Mouse (Mus musculus) lung, embryonic 15.5 days (tissue): Measurements from ENCODE around the gene Tmtc4. TPM values are rescaled to one million over a fixed set of nuclear protein-coding genes. Genes with fewer than 3 reads are reported as not detected.

Experiments
- ATAC-seq: fragments of 200-750 bp; cut with Nextera tagmentation; 2 replicates; pipeline ENCODE4 v1.8.0; 2017; ENCODE audit warnings: moderate number of reproducible peaks, borderline replicate concordance; ENCODE audit not compliant: low FRiP score, low TSS enrichment; ENCODE audit errors: extremely low read depth
- H3K27ac ChIP-seq: fragments of 300-500 bp; sonication (generic); 2 replicates; pipeline ENCODE4 v1.5.1; 2015; ENCODE audit warnings: moderate library complexity, mild to moderate bottlenecking, inconsistent platforms
- H3K27me3 ChIP-seq: fragments of 300-500 bp; sonication (generic); 2 replicates; pipeline ENCODE4 v1.6.1; 2015; ENCODE audit warnings: inconsistent platforms
- H3K36me3 ChIP-seq: fragments of 300-500 bp; sonication (generic); 2 replicates; pipeline ENCODE4 v1.6.1; 2015; ENCODE audit warnings: inconsistent platforms
- H3K4me1 ChIP-seq: fragments of 300-500 bp; sonication (generic); 2 replicates; pipeline ENCODE4 v1.6.1; 2015; ENCODE audit warnings: inconsistent platforms
- H3K4me2 ChIP-seq: fragments of 300-500 bp; sonication (generic); 2 replicates; pipeline ENCODE4 v1.6.1; 2015; ENCODE audit warnings: inconsistent platforms, mild to moderate bottlenecking, moderate library complexity
- H3K4me3 ChIP-seq: fragments of 300-500 bp; sonication (generic); 2 replicates; pipeline ENCODE4 v1.5.1; 2015; ENCODE audit warnings: mild to moderate bottlenecking, inconsistent platforms
- H3K9ac ChIP-seq: fragments of 300-500 bp; sonication (generic); 2 replicates; pipeline ENCODE4 v1.6.1; 2015; ENCODE audit warnings: inconsistent platforms
- H3K9me3 ChIP-seq: fragments of 300-500 bp; sonication (generic); 2 replicates; pipeline ENCODE4 v1.6.1; 2016; ENCODE audit warnings: inconsistent platforms
- WGBS: fragments of 180-500 bp; shearing (Covaris S2); methylation state at CpG from one replicate; pipeline ENCODE4 v1.1.7; 2015; 5-methylcytosine and 5-hydroxymethylcytosine counted together
- polyA plus RNA-seq: library from polyadenylated mRNA; unstranded; fragments of >200 nt; fragmentation: Nextera tagmentation; extraction: Ambion mirVana; gene quantifications from 2 replicates; pipeline ENCODE4 v1.2.1, GENCODE M21; 2015

The Tmtc4 gene
- polyA plus RNA-seq, 1 experiment from 2014 or later = 17.3 TPM

DNA sequence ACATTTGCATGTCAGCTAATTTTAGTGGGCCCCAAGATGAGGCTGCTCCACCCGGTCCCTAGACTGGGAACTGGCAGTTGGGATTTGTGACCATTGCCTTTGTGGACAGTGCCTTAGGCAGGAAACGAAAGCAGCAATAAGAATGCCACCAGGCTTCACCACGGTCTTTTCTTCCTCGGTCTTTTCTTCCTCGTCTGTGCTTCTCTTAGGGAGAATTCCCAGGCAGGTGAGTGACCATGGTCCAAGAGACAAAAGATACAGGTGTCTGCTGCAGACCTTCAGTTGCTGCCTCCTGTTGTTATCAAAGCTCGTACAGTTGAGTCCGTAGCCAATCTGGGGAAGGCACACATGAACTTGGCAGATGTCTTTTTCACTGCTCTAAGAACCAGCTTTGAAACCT is 103.5 kb downstream of the Tmtc4 start:
- H3K9ac ChIP-seq = no peak overlapping the region
- ATAC-seq = no peak
- 80% methylated on average over 7 of the region's 7 CpGs for WGBS

DNA sequence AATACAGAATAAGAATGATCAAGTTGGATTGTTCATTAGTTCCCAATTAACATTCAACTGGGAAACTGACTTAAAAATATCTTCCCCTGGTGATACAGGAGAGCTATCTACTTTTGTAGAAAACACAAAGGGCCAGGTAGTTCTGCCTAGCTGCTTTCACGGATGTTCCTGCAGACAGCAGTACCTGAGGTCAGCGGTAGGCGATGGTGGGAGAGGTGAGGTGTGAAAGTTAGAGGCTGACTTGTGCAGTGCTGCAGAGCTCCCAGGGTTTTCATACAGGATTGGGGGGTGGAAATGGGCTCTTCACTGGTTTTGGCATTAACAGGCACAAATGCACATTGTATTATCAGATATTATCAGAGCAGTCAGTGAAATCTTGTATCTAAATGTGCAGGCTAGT is 106.0 kb downstream of the Tmtc4 start:
- no peaks in the 10 kb centered on the region for H3K36me3 ChIP-seq
- 74% methylated on average over 3 of the region's 3 CpGs for WGBS
- no peak for ATAC-seq
- H3K27me3 ChIP-seq = no peaks in the 10 kb centered on the region
- no peaks in the 10 kb centered on the region for H3K4me1 ChIP-seq
- H3K9ac ChIP-seq = no peak overlapping the region
- no peak overlapping the region for H3K27ac ChIP-seq
- H3K4me3 ChIP-seq = no peak overlapping the region
- H3K4me2 ChIP-seq = no peak overlapping the region
- no peaks in the 10 kb centered on the region for H3K9me3 ChIP-seq

More for the DNA sequence above, 103.5 kb downstream of the Tmtc4 start:
- Histone ChIP-seq H3K4me2 (no peak overlapping the region), H3K4me1 (no peaks in the 10 kb centered on the region), H3K9me3 (no peaks in the 10 kb centered on the region), H3K27ac (no peak overlapping the region), H3K27me3 (no peaks in the 10 kb centered on the region), H3K4me3 (no peak overlapping the region), H3K36me3 (no peaks in the 10 kb centered on the region)

DNA sequence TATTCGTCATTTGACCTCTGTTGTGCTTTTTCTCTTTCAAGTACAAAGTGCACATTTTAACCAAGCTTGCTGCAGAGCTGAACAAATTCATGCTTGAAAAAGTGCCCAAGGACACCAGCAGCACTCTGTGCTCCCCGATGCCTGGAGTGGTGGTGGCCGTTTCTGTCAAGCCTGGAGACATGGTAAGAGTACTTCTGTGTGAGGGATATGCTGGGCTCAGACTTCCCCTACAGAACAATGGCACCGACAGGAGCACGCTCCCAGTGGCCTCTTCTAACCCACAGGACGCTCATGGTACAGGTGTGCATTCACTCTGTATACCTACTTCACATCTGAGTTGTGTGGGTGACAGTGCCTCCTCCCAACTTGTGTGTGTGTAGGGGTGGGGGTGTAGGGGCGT is 107.1 kb downstream of the Tmtc4 start:
- Histone ChIP-seq H3K36me3 (no peaks in the 10 kb centered on the region), H3K27me3 (no peaks in the 10 kb centered on the region), H3K27ac (no peak overlapping the region), H3K9me3 (no peaks in the 10 kb centered on the region), H3K4me2 (no peak overlapping the region), H3K9ac (no peak overlapping the region), H3K4me3 (no peak overlapping the region), H3K4me1 (no peaks in the 10 kb centered on the region)
- 55% methylated on average over 7 of the region's 7 CpGs for WGBS
- no peak for ATAC-seq

DNA sequence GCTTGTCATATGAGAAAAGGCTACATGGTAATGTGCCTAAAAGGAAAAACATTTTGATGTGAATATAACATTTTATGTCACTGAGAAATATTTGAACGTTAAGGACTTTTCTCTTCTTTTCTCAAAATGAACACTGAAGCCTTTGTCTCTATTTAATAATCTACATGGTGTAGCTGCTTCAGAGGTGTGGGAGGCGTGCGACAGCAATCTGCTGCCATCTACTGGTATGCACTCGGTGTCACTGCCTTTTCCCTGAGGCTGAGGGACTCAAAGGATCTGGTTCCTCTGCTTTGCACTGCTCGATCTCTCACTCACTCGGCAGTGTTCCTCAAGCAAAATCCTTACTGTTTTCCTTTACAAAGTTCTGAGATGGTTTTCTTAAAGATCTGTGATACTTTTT is 107.7 kb downstream of the Tmtc4 start:
- Histone ChIP-seq H3K27me3 (no peaks in the 10 kb centered on the region), H3K36me3 (no peaks in the 10 kb centered on the region), H3K4me2 (no peak overlapping the region), H3K9me3 (no peaks in the 10 kb centered on the region), H3K4me3 (no peak overlapping the region), H3K27ac (no peak overlapping the region), H3K4me1 (no peaks in the 10 kb centered on the region), H3K9ac (no peak overlapping the region)
- peak; percentile 90 for ATAC-seq
- under 1% methylated on average over 6 of the region's 6 CpGs for WGBS

DNA sequence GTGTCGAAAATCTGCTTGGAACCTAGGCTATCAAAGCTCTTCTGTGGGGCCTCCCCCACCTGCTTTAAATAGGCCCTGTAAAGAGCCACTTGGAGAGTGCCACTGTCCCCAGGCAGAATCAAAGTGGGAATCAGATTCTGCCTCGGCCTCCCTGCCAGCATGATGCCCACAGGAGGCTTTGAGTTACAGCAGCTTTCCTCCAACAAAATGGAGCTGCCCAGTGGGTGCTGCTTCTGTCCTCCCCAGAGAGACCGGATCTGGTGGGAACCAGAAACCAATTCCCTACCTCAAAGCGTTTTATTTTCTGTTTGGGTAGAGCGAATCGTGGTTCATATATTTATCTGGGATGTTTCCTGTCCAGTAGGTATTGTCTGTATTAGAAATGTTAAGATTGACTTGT is 108.2 kb downstream of the Tmtc4 start:
- WGBS = 68% methylated on average over 6 of the region's 6 CpGs

DNA sequence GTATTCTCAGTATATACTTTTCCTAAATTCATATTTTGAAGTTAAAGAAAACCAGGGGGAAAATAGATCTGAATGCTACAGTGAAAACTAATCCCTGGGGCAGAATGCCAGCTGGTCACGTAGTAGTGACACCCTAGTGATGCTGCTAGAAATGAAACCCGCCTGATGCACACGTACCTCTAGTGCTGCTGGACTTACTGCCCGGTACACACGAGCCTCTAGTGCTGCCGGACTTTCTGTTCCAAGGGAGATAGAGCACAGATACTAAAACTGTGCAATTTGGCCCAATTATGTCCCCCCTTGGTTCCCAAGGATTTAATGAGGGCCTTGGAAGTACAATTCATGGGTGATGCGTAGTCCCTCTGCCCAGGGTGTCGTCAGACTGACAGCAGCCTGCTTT is 108.8 kb downstream of the Tmtc4 start:
- Histone ChIP-seq H3K36me3 (no peaks in the 10 kb centered on the region), H3K9me3 (no peaks in the 10 kb centered on the region), H3K27ac (no peak overlapping the region), H3K27me3 (no peaks in the 10 kb centered on the region), H3K9ac (no peak overlapping the region), H3K4me1 (no peaks in the 10 kb centered on the region), H3K4me2 (no peak overlapping the region), H3K4me3 (no peak overlapping the region)
- WGBS = 76% methylated on average over 8 of the region's 8 CpGs
- no peak for ATAC-seq

More for the DNA sequence above, 108.2 kb downstream of the Tmtc4 start:
- ATAC-seq = no peak
- Histone ChIP-seq H3K36me3 (no peaks in the 10 kb centered on the region), H3K27ac (no peak overlapping the region), H3K4me1 (no peaks in the 10 kb centered on the region), H3K9me3 (no peaks in the 10 kb centered on the region), H3K9ac (no peak overlapping the region), H3K27me3 (no peaks in the 10 kb centered on the region), H3K4me2 (no peak overlapping the region), H3K4me3 (no peak overlapping the region)

DNA sequence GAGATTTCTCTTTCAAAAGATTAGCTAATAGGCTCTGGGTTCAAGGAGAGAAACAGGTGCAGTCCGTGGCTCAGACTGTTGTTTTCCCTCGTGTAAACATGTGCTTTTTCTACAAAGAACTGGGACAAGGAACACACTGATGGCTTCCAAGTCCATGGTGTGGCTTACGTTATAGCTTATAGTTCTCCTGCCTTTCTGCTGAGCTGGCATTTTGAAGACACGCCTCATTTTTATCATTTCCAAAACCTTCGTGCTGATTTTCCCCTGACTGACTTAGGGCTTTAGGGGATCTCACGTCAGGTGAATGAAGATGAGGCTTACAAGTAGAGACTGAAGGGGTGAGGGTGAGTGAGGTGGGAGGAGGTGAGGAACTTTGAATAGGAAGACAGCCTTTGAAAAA is 111.2 kb downstream of the Tmtc4 start:
- Histone ChIP-seq H3K27ac (no peak overlapping the region), H3K4me3 (no peak overlapping the region), H3K36me3 (no peaks in the 10 kb centered on the region), H3K9me3 (no peaks in the 10 kb centered on the region), H3K9ac (no peak overlapping the region), H3K4me2 (no peak overlapping the region), H3K4me1 (0 out of 2 replicates have a peak, but pooled peaks cover 3% of the 10 kb centered on the region), H3K27me3 (no peaks in the 10 kb centered on the region)
- WGBS = 66% methylated on average over 6 of the region's 6 CpGs
- no peak for ATAC-seq

DNA sequence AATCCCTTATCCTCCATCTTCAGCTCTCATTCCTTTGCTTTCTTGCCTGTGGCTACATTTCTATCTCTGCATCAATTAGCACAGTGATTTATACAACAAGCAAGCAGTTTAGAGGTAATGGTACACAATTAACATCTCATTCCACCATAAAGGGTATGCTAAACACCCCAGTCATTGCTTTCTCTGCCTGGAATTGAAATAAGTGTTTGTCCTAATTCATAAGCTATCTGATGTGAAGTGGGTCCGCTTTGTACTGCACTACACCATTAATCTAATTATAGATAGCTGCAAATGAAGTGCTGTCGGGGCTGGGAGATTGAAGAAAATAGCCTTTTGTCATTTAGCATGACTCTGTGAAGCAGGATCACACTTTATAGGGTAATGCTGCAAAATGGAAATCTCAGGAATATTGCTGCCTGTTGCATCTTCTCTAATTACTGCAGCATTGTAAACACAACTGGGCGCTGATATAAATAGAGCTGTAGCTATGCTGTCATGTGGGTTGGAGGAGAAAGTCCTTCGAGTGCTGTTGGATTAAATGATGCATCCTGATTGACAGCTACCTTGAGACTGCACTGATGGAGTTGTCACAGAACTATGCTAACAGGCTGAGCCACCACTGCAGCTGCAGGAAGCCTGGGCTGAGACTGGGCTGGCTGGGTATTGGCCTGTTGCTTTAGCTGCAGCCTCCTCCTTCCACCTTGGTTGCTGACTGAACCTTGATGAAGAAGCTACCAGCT is 111.8 kb downstream of the Tmtc4 start:
- no peak overlapping the region for H3K9ac ChIP-seq
- no peak overlapping the region for H3K4me2 ChIP-seq
- no peak overlapping the region for H3K27ac ChIP-seq
- H3K27me3 ChIP-seq = no peaks in the 10 kb centered on the region
- 56% methylated on average over 4 of the region's 4 CpGs for WGBS
- H3K36me3 ChIP-seq = no peaks in the 10 kb centered on the region
- no peaks in the 10 kb centered on the region for H3K9me3 ChIP-seq
- H3K4me1 ChIP-seq = 0 out of 2 replicates have a peak, but pooled peaks cover 7% of the 10 kb centered on the region
- no peak for ATAC-seq
- no peak overlapping the region for H3K4me3 ChIP-seq

DNA sequence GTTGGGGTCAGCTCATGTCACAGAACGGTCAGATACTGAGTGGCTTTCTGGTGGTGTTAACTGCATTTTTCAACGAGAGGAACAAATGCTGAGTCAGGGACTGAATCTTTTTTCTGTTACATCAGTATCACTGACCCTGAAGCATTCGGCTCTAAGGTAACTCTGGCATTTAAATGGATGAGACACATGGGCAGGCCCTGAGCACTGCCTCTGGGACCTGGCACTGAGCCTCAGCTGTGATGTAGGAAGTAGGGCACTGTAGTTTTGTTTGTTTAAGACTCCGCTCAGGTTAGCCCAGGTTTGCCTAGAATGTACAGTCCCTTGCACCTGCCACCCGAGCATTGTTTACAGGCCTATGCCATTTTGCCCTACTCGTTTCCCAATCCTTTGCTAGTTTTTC is 114.0 kb downstream of the Tmtc4 start:
- Histone ChIP-seq H3K4me1 (0 out of 2 replicates have a peak, but pooled peaks cover 7% of the 10 kb centered on the region), H3K4me2 (no peak overlapping the region), H3K9ac (no peak overlapping the region), H3K36me3 (no peaks in the 10 kb centered on the region), H3K9me3 (no peaks in the 10 kb centered on the region), H3K27ac (no peak overlapping the region), H3K4me3 (no peak overlapping the region), H3K27me3 (no peaks in the 10 kb centered on the region)
- ATAC-seq = no peak
- 70% methylated on average over 6 of the region's 6 CpGs for WGBS

Other genes with a start within 250 kb of the Tmtc4 start
- 14.1 and 14.7 TPM in 2 replicates for gene Ggact, start 70.3 kb downstream of the Tmtc4 start, polyA plus RNA-seq